Mouse (Mus musculus): ENCODE data around the gene Txlnb. TPM values are rescaled to one million over a fixed set of nuclear protein-coding genes. Genes with fewer than 3 reads are reported as not detected.

Txlnb gene
- polyA plus RNA-seq, 1 experiment from 2014 or later, result 6.5 TPM

DNA sequence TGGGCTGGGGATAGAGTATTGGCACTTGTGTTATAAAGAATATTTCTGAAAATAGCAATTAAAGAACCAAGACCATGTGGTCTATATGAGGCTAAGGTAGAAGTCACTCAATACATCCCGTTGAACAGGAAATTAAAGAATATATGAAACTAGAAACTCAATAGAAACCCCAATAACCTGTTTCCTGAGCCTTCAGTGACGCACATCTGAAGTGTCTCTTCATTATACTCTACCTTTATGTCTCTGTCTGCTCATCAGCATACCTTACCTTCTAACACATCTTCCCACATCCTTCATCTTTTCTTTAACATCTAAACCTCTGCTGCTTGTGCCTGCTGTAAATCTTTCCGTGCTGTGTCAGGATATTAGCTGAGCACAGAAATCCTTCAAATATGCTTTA lies 84.0 kb downstream of the Txlnb start:
- no peak overlapping the region for H3K27ac ChIP-seq (replicated peaks)
- H3K4me1 ChIP-seq, result no peaks in the 10 kb centered on the region; the same call in 1 of the 2 replicates
- no peak for ATAC-seq (ENCODE audit: low FRiP score, low read depth)
- 89% methylated on average over 3 of the region's 3 CpGs for WGBS
- no peak overlapping the region for H3K4me2 ChIP-seq (replicated peaks)
- no peaks in the 10 kb centered on the region for H3K36me3 ChIP-seq
- H3K9ac ChIP-seq (replicated peaks), result no peak overlapping the region
- H3K4me3 ChIP-seq, result no peak overlapping the region
- no peaks in the 10 kb centered on the region for H3K27me3 ChIP-seq
- no peaks in the 10 kb centered on the region for H3K9me3 ChIP-seq

DNA sequence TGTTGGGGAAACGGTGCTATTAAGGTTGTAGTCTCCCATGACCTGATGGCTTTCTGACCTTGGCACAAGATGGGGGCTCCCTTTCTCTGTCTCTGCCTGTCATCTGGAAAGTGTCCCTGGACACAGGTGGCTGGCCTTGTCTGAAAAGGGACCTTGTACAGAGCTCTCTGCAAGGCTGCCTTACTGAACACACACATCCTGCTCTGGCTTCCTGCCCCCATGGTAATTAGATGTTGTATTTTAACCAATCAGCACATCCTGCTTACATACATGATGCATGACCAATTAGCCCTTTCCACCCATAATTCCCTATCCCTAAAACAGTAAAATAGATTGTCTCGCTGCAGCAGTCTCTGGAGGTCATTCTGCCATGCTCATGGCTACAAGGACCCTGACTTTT lies 84.7 kb downstream of the Txlnb start:
- no peak overlapping the region for H3K27ac ChIP-seq (replicated peaks)
- no peaks in the 10 kb centered on the region; the same call in 1 of the 2 replicates for H3K4me1 ChIP-seq
- 69% methylated on average over 2 of the region's 2 CpGs for WGBS
- H3K4me2 ChIP-seq (replicated peaks), result no peak overlapping the region
- H3K4me3 ChIP-seq, result no peak overlapping the region
- no peaks in the 10 kb centered on the region for H3K27me3 ChIP-seq
- ATAC-seq (ENCODE audit: low FRiP score, low read depth), result no peak
- no peaks in the 10 kb centered on the region for H3K36me3 ChIP-seq
- H3K9me3 ChIP-seq, result no peaks in the 10 kb centered on the region
- H3K9ac ChIP-seq (replicated peaks), result no peak overlapping the region

Other genes starting within 250 kb of the Txlnb start
- gene Cited2, start 73.0 kb upstream of the Txlnb start, polyA plus RNA-seq (2016; fragmentation: Nextera tagmentation; extraction: Ambion mirVana), result 96.7 and 103 TPM in 2 replicates
- 4.1 and 4.4 TPM in 2 replicates for gene Heca, start 151.8 kb downstream of the Txlnb start, polyA plus RNA-seq (2016; fragmentation: Nextera tagmentation; extraction: Ambion mirVana)
- gene Abracl, start 227.1 kb downstream of the Txlnb start, polyA plus RNA-seq (2016; fragmentation: Nextera tagmentation; extraction: Ambion mirVana), result 144 and 151 TPM in 2 replicates

Data from midbrain, embryonic 12.5 days (tissue).